Mouse (Mus musculus): ENCODE measurements around the gene Acox1.

Gene Acox1

DNA sequence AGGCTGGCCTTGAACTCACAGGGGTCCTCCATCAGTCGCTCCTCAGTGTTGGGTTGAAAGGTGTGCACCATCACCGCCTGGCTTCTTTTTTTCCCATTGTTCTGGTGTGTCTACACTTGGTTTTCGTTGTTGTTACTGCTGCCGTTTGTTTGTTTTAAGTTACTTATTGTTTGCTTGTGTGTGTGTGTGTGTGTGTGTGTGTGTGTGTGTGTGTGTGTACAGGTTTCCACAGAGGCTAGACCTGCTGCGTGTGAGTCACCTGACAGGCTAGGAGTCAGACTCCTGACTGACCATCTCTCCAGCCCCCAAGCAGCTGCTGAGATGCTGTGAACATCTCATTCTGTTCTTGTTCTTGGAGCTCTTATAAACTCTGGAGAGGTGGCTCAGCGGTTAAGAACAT is 14.0 kb upstream of the Acox1 start:
- no peak for DNase-seq (ENCODE audit: extremely low spot score, low spot score)

DNA sequence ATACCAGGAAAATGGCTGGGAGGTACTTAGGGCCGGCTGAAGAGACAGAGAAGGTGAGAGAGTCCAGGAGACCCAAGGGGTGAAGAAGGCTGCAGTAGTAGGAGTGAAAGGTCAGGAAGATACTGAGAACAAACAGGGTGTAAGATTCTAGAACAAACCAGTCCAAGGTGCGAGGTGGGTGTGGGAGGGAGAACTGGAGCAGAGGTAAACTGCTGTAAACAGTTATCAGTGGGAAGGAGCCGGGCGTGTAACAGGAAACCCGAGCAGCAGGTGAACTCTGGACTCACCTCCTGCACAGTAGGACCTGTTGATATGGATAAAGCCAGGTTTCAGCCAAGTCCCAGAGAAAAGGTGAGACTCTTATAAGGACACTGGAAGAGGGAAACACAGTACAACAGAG is 11.9 kb upstream of the Acox1 start:
- no peak for DNase-seq (ENCODE audit: extremely low spot score, low spot score)

DNA sequence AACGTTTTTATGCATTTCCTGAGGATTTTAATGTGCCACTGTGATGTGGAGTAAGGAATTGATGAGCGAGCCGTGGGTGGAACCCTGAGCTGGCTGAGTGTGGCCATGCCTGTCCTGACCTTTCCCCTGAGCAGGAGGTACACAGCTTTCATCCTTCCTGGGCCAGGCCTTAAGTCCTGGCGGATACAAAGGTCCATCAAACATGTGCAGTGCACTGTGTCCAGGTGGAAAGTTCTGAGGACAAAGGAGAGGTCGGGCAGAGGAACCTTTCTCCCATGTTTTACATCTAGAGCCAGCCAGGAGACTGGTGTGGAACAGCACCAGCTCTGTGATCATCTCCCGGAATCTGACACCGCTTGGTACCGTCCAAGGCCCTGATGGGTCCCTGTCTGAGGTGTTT is 10.4 kb upstream of the Acox1 start:
- no peak for DNase-seq (ENCODE audit: extremely low spot score, low spot score)

DNA sequence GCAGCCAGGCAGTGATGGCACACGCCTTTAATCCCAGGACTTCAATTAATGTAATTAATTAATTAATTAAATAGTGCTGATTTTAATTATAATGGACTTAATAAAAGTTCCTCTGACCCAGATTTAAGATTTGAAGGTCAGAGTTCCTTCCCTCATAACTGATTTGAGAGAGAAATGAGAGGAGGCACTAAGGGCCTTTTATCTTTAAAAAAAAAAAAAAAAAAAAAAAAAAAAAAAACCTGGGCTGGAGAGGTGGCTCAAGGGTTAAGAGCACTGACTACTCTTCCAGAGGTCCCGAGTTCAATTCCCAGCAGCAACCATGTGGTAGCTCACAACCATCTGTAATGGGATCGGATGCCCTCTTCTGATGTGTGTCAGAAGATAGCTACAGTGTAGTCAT is 9.8 kb upstream of the Acox1 start:
- DNase-seq (ENCODE audit: extremely low spot score, low spot score): no peak

DNA sequence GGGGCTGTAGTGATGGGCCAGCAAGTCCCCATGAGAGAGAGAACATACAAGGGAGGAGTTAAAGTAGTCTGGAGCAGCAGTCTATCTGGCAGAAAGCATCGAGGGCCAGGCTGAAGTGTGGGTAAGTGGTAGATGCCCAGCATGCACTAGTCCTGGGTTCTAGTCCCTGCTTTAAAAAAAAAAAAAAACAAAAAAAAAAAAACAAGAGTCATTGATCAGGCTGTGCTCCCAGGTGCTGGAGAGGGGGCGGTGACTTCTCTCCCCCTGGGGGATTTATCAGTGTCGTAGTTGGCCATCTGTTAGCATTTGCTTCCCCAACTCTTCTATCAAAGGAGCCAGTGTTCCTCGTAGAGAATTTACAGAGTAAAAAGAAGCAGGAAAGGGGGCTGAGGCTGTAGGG is 7.8 kb upstream of the Acox1 start:
- no peak for DNase-seq (ENCODE audit: extremely low spot score, low spot score)

DNA sequence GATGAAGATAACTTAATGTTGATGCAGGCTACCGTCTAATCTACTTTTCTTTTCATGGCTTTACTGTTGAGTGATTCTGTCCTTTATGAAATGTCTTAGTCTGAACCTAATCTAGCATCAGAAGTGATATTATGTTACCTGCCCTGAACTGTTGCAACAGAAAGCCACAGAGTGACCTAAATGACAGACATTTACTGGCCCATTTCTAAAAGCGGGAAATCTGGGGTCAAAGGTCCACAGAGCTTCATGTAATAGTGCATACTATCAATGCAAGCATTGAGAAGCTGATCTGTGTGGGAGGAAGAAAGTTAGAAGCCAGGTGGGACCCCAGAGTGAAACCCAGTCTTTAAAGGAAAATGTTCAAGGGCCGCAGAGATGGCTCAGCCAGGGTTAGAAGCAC is 4.3 kb upstream of the Acox1 start:
- DNase-seq (ENCODE audit: extremely low spot score, low spot score): no peak

DNA sequence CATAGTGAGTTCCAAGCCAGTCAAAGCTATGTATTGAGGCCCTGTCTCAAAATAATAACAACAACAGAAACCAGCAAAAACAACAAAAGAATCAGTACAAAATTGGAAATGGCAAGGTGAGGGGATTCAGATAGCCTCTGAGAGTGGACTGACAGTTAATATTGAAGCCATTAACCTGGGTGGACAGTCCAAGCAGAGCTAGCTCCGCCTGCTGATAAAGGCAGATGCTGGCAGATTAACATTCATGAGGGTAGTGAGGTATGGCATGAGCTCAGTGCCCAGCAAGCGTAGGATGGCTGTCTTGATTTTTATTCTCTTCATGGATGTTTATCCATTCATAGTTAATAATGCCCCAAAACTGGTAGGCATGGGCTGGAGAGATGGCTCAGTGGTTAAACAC is 2.3 kb upstream of the Acox1 start:
- no peak for DNase-seq (ENCODE audit: extremely low spot score, low spot score)

DNA sequence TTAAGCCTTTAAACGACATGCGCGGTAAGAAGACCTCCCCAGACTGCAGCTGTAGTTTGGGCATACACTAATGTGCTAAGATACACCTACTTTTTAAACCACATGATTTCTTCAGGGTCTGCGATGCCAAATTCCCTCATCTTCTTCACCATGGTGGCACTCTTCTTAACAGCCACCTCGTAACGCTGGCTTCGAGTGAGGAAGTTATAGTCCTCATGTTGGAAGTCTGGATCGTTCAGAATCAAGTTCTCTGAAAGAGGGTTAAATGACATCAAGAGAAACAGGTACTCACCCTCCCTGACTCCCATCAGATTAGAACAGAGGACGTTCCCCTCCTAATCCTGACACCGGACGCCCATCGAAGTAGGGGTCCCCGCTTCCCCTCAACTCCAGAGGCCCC is 713 bp downstream of the Acox1 start:
- no peak for DNase-seq (ENCODE audit: extremely low spot score, low spot score)

DNA sequence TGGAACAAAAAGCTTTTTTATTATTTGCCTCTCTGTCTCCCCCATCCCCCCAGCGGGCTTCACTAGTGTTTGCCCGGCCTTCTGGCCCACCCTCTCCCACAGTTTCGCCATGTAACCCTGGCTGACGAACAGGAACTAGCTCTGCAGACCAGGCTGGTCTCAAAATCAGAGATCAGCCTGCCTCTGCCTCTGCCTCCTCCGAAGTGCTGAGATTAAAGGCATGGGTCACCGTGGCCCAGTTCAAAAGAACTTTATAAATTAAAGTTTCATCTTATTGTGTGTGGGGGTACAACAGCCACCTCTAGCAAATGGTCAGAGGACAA is 1.3 kb downstream of the Acox1 start:
- no peak for DNase-seq (ENCODE audit: extremely low spot score, low spot score)

DNA sequence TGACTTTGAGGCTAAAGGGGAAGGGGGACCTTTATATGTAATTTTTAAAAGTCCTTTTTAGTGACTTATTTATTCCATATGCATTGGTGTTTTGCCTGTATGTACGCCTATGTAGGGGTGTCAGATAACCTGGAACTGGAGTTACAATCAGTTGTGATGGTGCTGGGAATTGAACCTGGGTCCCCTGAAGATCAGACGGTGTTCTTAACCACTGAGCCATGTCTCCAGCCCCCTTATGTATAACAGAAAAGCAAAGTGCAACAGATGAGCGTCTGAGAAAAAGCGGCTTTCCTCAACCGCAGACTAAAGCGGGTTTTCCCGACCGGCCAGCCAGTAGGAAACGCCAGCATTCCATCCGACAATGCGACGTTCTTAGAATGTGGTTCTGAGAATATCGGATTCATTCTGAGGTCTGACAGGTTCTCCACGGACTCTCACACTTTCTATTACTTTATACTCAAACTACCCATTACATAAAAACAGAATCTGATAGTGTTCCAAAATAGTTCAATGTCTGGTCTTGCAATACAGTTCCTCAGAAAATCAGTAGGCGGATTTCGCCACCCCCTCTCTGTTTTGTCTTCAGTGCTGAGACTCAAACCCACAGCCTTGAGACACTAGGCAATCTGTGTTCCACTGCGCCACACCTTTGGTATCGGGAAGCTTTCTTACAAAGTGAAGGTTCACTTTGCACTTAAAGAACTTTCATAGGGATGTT is 1.8 kb downstream of the Acox1 start:
- DNase-seq (ENCODE audit: extremely low spot score, low spot score): no peak

DNA sequence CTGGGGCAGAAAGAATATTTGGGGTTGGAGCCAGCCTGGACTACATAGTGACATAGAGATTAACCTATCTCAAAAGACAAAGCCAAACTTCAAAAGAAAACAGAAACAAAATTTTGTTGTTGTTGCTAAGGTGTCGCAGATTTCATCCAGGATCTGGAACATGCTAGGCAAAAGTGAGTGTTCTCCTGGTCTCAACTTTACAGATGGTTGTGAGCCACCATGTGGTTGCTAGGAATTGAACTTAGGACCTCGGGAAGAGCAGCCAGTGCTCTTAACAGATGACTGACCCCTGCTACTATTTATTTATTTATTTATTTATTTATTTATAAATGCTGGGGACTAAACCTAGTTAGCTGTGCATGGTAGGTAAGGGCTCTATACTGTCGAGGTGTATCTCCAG is 2.5 kb downstream of the Acox1 start:
- no peak for DNase-seq (ENCODE audit: extremely low spot score, low spot score)

DNA sequence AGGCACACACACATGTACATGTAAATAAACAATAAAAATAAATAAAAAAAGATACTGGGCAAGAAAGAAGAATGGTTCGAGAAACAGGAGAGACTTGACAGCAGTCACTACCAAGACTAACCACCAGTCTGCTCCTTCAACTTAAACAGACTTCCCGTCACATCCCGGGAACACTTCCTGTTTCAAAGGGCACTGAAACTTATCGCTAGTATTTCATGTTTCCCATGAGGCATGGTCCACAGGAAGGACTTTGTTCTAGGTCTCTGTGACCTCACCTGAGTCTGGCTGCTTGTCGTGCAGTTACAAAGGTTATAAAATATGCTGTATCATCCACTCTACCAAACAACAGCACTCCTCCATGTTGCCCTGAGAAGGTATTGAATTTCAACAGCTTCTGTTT is 3.6 kb downstream of the Acox1 start:
- no peak for DNase-seq (ENCODE audit: extremely low spot score, low spot score)

DNA sequence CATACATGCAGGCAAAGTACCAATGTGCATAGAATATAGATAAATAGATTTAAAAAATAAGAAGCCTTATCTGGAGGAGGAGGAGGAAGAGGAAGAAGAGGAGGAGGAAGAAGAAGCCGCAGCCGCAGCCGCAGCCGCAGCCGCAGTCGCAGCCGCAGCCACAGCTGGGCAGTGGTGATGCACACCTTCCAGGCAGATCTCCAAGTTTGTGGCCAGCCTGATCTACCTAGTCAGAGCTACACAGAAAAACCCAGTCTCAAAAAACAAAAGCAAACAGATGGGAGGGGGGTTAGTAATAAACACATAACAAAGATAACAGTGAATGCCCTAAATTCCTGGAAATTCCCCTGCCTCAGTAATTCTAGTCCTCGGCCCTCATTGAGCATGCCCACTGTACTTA is 4.2 kb downstream of the Acox1 start:
- DNase-seq (ENCODE audit: extremely low spot score, low spot score): no peak

DNA sequence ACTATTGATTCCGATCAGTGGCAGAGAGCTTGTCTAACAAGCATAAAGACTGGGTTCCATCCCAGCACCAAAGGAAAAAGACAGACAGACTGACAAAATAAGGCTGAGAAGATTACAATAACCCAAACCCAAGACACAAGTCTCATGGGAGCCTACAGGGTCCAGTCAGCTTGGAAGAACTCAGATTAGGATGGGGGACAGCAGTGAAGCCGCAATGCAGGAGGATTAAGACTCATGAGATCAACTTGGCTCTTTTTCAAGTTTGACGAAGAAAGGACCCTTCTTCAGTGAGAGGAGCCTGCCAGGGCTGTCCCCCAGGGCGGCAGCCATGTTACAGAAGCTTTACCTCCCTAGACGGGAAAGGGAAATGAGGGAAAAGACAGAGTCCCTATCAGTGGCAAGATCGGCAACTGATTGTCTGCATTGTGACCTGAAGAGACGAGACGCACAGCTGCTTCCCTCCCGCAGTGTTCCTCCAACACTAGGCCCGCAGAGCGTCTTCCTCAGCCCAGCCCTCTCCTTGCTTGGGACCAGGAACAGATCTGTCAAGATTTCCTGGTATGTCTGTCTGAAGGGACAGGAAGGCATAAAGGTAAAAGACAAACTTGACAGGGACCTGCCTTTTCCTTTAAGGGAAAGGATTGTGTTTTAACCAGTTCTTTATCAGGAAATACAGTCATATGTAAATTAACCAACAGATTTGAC is 11.5 kb downstream of the Acox1 start:
- no peak for DNase-seq (ENCODE audit: extremely low spot score, low spot score)

DNA sequence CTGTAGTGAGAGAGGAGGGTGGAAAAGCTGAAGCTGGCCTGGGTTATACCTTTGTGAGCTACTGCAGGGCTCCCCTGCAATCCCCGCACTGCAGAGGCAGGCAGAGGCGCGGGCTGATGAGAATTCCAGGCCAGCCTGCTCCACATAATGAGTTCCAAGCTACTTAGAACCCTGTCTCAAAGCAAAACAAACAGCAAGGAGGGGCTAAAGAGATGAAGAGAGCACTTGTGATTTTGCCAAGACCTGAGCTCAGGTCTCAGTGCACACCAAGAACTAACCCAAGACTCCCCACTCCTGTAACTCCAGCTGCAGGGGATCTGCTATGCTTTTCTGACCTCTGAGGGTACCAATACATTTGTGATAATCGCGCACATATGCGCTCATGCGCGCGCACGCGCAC is 12.5 kb downstream of the Acox1 start:
- DNase-seq (ENCODE audit: extremely low spot score, low spot score): no peak

DNA sequence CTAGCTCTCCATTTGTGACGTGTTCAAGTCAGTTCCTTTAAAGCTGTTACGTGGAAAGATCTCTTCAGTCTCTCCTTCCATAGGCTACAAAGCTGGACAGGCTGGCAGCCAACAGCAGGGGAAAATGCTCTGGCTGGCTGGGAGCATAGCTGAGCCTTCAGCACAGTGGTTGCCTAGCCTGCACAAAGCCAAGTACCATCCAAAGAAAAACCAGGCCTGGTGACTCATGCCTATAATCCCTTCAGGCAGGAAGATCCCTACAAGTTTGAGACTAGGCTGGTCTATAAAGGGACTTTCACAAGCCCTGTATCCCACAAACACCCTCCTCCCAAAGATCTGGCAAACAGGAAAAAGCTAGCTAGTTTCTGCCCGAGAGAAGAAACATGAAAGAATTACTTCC is 13.0 kb downstream of the Acox1 start:
- no peak for DNase-seq (ENCODE audit: extremely low spot score, low spot score)

DNA sequence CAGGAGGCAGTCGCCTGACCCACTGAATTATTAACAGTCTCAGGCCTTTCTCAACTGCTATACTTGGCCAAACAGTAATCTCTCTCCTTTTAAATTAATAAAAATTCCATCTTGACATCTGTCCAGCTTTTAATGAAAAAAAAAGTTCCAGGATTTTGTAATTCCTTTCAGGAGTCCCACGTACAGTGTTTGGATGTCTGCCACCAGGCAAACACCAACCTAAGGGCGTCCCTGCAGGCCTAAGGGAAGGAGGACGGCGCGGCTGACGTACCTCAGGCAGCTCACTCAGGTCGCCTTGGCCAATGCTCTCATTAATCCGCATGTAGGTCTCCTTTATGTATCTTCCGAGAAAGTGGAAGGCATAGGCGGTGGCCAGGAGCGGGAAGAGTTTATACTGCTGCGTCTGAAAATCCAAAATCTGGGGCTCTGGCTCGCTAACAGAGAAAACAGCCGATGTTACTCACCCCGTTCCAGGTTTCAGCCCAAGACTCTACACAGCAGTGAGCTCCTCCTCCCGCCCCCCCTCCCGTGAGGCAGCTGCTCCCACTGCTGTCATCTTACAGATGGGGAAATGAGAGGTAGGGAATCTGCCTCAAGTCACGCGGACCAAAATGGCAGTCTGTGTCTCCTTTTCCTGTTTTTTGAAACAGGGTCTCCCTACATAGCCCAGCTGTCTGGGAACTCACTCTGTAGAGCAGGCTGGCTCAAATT is 20.3 kb downstream of the Acox1 start:
- no peak for DNase-seq (ENCODE audit: extremely low spot score, low spot score)

DNA sequence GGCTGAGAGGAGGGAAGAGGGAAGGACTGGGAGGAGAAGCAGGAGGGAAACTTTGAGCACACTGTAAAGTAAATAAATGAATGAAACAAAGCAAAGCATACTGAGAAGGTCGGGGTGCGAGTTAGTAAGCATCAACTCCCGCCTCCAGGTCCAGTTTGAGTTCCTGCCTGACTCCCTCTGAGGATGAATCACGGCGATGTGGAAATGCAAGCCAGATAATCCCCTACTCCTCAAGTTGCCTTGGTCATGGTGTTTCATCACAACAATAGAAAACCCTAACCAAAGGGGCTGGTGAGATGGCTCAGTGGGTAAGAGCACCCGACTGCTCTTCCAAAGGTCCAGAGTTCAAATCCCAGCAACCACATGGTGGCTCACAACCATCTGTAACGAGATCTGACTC is 22.8 kb downstream of the Acox1 start:
- DNase-seq (ENCODE audit: extremely low spot score, low spot score): no peak

DNA sequence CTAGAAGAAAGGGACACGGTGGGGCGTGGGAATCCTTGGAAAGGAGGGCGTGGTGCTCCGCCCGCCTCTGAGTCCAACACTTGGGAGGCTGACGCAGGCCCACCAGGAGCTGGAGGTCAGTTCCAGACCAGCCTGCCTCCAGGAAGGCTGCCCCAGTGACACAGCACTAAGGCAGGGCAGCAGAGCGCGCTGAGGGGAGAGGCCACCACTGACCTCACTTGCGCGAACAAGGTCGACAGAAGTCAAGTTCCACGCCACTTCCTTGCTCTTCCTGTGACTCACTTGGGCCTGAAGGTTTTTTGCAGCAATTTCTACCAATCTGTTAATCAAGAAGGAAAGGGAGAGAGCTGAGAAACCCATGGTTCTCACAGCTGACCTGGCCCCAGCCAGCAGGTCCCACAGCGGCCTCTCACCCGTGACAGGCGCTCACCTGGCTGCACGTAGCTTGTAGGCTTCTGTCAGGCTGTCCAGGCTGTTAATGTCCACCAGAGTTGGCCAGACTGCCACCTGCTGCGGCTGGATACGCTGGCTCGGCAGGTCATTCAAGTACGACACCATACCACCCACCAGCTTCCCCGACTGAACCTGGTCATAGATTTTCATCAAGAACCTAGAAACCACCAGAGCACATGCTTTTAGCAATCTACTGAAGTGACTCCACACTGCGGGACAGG is 23.9 kb downstream of the Acox1 start:
- no peak for DNase-seq (ENCODE audit: extremely low spot score, low spot score)

DNA sequence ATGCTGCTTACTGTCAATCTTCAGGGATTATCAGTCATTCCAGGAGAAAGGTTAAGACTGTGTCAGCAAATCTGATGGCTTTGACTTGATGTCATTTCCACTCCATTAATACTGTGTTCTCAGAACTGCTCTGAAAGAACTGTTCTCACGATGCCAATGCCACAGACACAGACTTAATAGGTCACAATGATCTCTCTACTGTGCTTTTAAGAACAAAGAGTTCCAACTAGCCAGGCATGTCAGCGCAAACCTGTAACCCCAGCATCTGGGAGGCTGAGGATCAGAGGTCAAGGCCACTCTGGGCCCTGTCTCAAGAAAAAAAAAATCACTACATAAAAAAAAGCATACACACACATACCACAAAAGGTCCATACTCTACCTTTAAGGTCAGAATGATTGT is 26.9 kb downstream of the Acox1 start:
- no peak for DNase-seq (ENCODE audit: extremely low spot score, low spot score)

DNA sequence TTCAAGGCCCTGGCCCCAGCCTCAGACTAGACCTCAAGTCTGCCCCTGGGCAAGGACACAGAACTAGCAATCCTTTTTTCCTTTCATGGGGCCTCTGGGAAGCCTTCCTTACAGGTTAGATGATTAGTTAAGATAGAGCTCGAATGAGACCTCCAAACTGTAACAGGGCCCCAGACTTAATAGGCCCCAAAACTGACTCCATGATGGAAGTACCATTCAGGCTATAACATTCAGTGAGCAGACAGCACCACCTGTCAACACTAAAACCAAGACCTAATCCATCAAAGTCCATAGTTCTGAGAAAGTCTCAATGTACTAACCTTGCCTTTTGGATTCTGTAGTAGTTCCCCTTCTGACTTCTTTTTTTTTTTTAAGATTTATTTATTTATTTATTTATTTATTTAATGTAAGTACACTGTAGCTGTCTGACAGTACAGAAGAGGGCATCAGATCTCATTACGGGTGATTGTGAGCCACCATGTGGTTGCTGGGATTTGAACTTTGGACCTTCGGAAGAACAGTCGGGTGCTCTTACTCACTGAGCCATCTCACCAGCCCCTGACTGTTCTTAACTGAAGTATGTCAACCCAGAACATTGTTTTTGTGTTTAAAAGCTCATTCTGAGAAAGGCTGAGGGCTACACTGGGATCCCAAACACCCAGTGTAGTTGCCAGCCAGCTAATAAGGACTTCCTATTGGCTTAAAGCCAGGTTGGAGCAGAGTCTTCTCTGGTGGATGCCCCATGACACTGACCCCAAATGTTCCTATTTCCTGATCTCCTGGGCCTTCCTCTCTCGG is 28.6 kb downstream of the Acox1 start:
- no peak for DNase-seq (ENCODE audit: extremely low spot score, low spot score)

DNA sequence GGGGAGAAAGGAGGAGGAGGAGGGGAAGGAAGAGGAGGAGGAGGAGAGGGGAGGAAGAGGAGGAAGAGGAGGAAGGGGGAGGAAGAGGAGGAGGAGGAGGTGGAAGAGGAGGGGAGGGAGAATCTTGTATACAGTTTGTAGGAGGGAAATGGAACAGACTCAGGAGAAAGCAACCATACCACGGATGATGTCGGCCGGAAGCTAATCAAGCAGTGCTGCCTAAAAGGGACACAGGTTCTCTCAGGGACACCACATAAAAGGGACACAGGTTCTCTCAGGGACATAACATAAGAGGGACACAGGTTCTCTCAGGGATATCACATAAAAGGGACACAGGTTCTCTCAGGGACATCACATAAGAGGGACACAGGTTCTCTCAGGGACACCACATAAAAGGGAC is 29.6 kb downstream of the Acox1 start:
- DNase-seq (ENCODE audit: extremely low spot score, low spot score): no peak

All from neural tube, embryonic 10.5 days (tissue).